Mouse (Mus musculus): ENCODE measurements around the gene Pdia4. TPM values are rescaled to one million over a fixed set of nuclear protein-coding genes. Genes with fewer than 3 reads are reported as not detected.
"Not testable (repeated sequence)": the region's sequence is repeated elsewhere in the genome, so short reads cannot be mapped to it uniquely, and the experiment has no call there.

The Pdia4 gene
- polyA plus RNA-seq, 1 experiment from 2014 or later, result 115 TPM

GRCm38 (mm10) chr6:47787941-47788736 is 25.1 kb downstream of the Pdia4 start:
- under 1% methylated on average over 18 of the region's 18 CpGs for WGBS (ENCODE audit: insufficient replicate concordance)
- H3K27ac ChIP-seq (replicated peaks), result peak overlapping the region; percentile 83
- peaks cover 23% of the 10 kb centered on the region for H3K4me1 ChIP-seq (replicated peaks)
- peak overlapping the region; percentile 61 for H3K4me3 ChIP-seq (replicated peaks)
- no peaks in the 10 kb centered on the region for H3K9me3 ChIP-seq (replicated peaks)
- H3K9ac ChIP-seq, result peak overlapping the region; percentile 63
- no peaks in the 10 kb centered on the region for H3K36me3 ChIP-seq (replicated peaks)
- peak overlapping the region; percentile 76 for H3K4me2 ChIP-seq
- H3K27me3 ChIP-seq, result no peaks in the 10 kb centered on the region
- ATAC-seq (ENCODE audit: insufficient read depth), result peak; percentile 82

DNA sequence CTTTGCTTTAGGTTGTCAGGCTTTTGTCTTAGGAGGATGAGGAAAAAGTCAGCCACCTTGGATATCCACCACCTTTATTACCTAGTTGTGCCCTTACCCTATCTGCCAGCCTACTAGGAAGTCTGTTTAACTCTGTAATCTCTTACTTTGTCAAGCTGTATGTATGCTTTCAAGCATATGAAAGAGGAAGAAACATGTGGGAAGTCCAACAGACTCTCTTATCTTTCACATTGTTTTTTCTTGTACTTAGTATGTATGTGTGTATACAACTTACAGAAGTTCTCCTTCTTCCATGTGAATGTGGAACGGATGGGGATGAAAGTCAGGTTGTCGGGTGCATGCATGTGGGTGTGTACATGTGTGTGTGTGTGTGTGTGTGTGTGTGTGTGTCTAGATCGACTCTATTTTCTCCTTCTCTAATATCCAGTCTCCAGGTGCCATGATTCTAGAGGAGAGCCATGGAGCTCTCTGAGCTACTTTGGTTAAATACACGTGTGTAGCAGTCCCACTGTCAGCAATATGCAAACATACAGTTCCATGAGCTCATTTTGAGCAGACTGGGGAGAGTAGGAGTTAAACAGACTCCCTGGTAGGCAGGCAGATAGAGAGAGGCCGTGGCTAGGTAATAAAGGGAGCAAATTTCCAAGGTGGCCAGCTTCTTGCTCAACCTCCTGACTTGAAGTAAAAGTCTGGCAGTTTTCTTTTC is 28.4 kb downstream of the Pdia4 start:
- H3K36me3 ChIP-seq (replicated peaks), result no peaks in the 10 kb centered on the region
- H3K9me3 ChIP-seq (replicated peaks), result no peaks in the 10 kb centered on the region
- H3K9ac ChIP-seq, result no peak overlapping the region
- no peak overlapping the region for H3K4me3 ChIP-seq (replicated peaks)
- H3K4me2 ChIP-seq, result no peak overlapping the region
- no peak for ATAC-seq (ENCODE audit: insufficient read depth)
- WGBS (ENCODE audit: insufficient replicate concordance), result 54% methylated on average over 5 of the region's 5 CpGs
- no peak overlapping the region for H3K27ac ChIP-seq (replicated peaks)
- H3K27me3 ChIP-seq, result no peaks in the 10 kb centered on the region
- peaks cover 28% of the 10 kb centered on the region for H3K4me1 ChIP-seq (replicated peaks)

- peak overlapping the region; percentile 66 for H3K4me3 ChIP-seq (replicated peaks)
- no peaks in the 10 kb centered on the region for H3K9me3 ChIP-seq (replicated peaks)
- peaks cover 34% of the 10 kb centered on the region for H3K4me1 ChIP-seq (replicated peaks)
- under 1% methylated on average over 21 of the region's 21 CpGs for WGBS (ENCODE audit: insufficient replicate concordance)
- H3K9ac ChIP-seq, result peak overlapping the region; percentile 52
- no peaks in the 10 kb centered on the region for H3K36me3 ChIP-seq (replicated peaks)
- H3K4me2 ChIP-seq, result peak overlapping the region; percentile 64
- H3K27ac ChIP-seq (replicated peaks), result peak overlapping the region; percentile 80
- peak; percentile 47; the same call in 1 of the 2 replicates for ATAC-seq (ENCODE audit: insufficient read depth)
- H3K27me3 ChIP-seq, result no peaks in the 10 kb centered on the region
Measured at GRCm38 (mm10) chr6:47781091-47781968, 31.9 kb downstream of the Pdia4 start.

GRCm38 (mm10) chr6:47780576-47781013 is 32.6 kb downstream of the Pdia4 start:
- Histone ChIP-seq H3K36me3 (replicated peaks) (no peaks in the 10 kb centered on the region), H3K9ac (peak overlapping the region; percentile 52), H3K9me3 (replicated peaks) (no peaks in the 10 kb centered on the region), H3K27me3 (no peaks in the 10 kb centered on the region), H3K4me2 (peak overlapping the region; percentile 64), H3K4me1 (replicated peaks) (peaks cover 34% of the 10 kb centered on the region), H3K27ac (replicated peaks) (peak overlapping the region; percentile 80), H3K4me3 (replicated peaks) (peak overlapping the region; percentile 66)
- 8% methylated on average over 2 of the region's 2 CpGs for WGBS (ENCODE audit: insufficient replicate concordance)
- no peak; the same call in 1 of the 2 replicates for ATAC-seq (ENCODE audit: insufficient read depth)

GRCm38 (mm10) chr6:47771760-47772159 is 41.5 kb downstream of the Pdia4 start:
- H3K9me3 ChIP-seq (replicated peaks); H3K4me1 ChIP-seq (replicated peaks); ATAC-seq (ENCODE audit: insufficient read depth); H3K9ac ChIP-seq; H3K27ac ChIP-seq (replicated peaks); H3K27me3 ChIP-seq; H3K36me3 ChIP-seq (replicated peaks): not testable (repeated sequence)
- Histone ChIP-seq H3K4me3 (replicated peaks) (peak overlapping the region; percentile 25), H3K4me2 (peak overlapping the region; percentile 46)
- WGBS (ENCODE audit: insufficient replicate concordance), result 38% methylated on average over 9 of the region's 19 CpGs

- not testable (repeated sequence) for ATAC-seq (ENCODE audit: insufficient read depth); H3K4me1 ChIP-seq (replicated peaks); H3K4me3 ChIP-seq (replicated peaks); H3K27ac ChIP-seq (replicated peaks); H3K36me3 ChIP-seq (replicated peaks); H3K9me3 ChIP-seq (replicated peaks); H3K9ac ChIP-seq; H3K4me2 ChIP-seq; H3K27me3 ChIP-seq
- WGBS (ENCODE audit: insufficient replicate concordance), result 72% methylated on average over 12 of the region's 12 CpGs
Measured at GRCm38 (mm10) chr6:47771113-47771512, 42.1 kb downstream of the Pdia4 start.

DNA sequence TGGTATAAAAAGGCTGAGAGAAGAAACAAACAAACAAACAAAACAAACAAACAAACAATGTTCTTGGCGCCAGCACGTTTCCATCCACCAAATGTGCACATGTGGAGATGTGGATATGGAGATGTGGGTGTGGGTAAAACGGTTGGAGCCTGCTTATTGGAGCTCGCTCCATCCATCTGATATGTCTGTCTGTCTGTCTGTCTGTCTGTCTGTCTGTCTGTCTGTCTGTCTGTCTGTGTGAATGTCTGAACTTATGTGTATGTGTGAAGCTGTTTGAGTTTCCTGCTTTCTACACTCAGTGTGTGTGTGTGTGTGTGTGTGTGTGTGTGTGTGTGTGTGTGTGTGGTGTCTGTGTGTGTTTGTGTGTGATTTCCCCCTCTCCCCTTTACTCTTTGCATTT is 43.4 kb downstream of the Pdia4 start:
- not testable (repeated sequence) for H3K27me3 ChIP-seq; H3K4me1 ChIP-seq (replicated peaks); H3K36me3 ChIP-seq (replicated peaks); H3K4me3 ChIP-seq (replicated peaks); H3K27ac ChIP-seq (replicated peaks); H3K9me3 ChIP-seq (replicated peaks); ATAC-seq (ENCODE audit: insufficient read depth); H3K9ac ChIP-seq; H3K4me2 ChIP-seq
- 54% methylated on average over 4 of the region's 4 CpGs for WGBS (ENCODE audit: insufficient replicate concordance)

DNA sequence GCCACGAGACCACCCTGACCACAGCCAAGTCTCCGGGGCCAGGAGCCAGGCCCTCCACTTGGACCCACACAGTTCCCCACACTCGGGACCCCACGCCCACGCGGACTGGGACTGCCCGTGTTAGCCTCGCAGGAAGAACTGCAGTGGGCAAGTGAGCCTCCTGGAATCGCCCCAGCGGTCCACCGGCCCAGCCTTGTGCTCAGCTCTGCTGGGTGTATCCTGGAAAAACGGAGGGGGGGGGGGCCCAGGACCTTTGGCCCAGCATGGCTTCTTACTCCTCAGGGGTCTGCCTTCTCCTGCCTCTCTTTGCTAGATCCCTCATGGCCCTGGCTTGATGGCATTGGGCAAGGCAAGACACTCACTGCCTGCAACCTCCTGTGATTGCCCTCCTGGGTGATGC is 44.7 kb downstream of the Pdia4 start:
- not testable (repeated sequence) for H3K4me2 ChIP-seq; H3K9ac ChIP-seq; H3K36me3 ChIP-seq (replicated peaks); H3K27me3 ChIP-seq; H3K4me1 ChIP-seq (replicated peaks); H3K4me3 ChIP-seq (replicated peaks); ATAC-seq (ENCODE audit: insufficient read depth); H3K9me3 ChIP-seq (replicated peaks); H3K27ac ChIP-seq (replicated peaks)
- WGBS (ENCODE audit: insufficient replicate concordance), result 63% methylated on average over 4 of the region's 12 CpGs

- WGBS (ENCODE audit: insufficient replicate concordance), result 33% methylated on average over 9 of the region's 20 CpGs
- not testable (repeated sequence) for H3K4me1 ChIP-seq (replicated peaks)
Measured at GRCm38 (mm10) chr6:47767355-47767754, 45.9 kb downstream of the Pdia4 start.

GRCm38 (mm10) chr6:47762686-47763085 is 50.5 kb downstream of the Pdia4 start:
- not testable (repeated sequence) for ATAC-seq (ENCODE audit: insufficient read depth); H3K27ac ChIP-seq (replicated peaks); H3K27me3 ChIP-seq; H3K4me1 ChIP-seq (replicated peaks); H3K9ac ChIP-seq; H3K36me3 ChIP-seq (replicated peaks); H3K4me2 ChIP-seq; H3K9me3 ChIP-seq (replicated peaks); H3K4me3 ChIP-seq (replicated peaks)
- WGBS (ENCODE audit: insufficient replicate concordance), result 68% methylated on average over 9 of the region's 10 CpGs

More at GRCm38 (mm10) chr6:47767355-47767754, 45.9 kb downstream of the Pdia4 start:
- not testable (repeated sequence) for H3K9me3 ChIP-seq (replicated peaks); H3K27ac ChIP-seq (replicated peaks); H3K36me3 ChIP-seq (replicated peaks); H3K4me3 ChIP-seq (replicated peaks); H3K4me2 ChIP-seq; H3K9ac ChIP-seq; H3K27me3 ChIP-seq; ATAC-seq (ENCODE audit: insufficient read depth)

GRCm38 (mm10) chr6:47759406-47759805 is 53.8 kb downstream of the Pdia4 start:
- not testable (repeated sequence) for H3K36me3 ChIP-seq (replicated peaks); H3K9me3 ChIP-seq (replicated peaks); H3K4me2 ChIP-seq; H3K27me3 ChIP-seq; ATAC-seq (ENCODE audit: insufficient read depth); H3K4me3 ChIP-seq (replicated peaks); H3K9ac ChIP-seq; H3K27ac ChIP-seq (replicated peaks); H3K4me1 ChIP-seq (replicated peaks)
- WGBS (ENCODE audit: insufficient replicate concordance), result 69% methylated on average over 14 of the region's 16 CpGs

All from liver, embryonic 15.5 days (tissue).